Mouse (Mus musculus) 416B (cell line): ENCODE measurements around the gene Adcy9.

Experiments
- DNase-seq: peaks from one replicate; pipeline ENCODE4 v3.0.0; 2011; ENCODE audit warnings: low read depth

The Adcy9 gene

GRCm38 (mm10) chr16:4420298-4421054, at the start of gene Adcy9:
Gene Adcy9, minus strand, starts transcription at chr16:4420498.
- peak; percentile 65 for DNase-seq

- DNase-seq = peak; percentile 82
These were observed 49.5 kb upstream of the Adcy9 start for GRCm38 (mm10) chr16:4469599-4470352.

GRCm38 (mm10) chr16:4464529-4465089, 44.3 kb upstream of the Adcy9 start:
- DNase-seq = no peak

- no peak for DNase-seq
These were observed 37.6 kb upstream of the Adcy9 start for GRCm38 (mm10) chr16:4457927-4458326.

- no peak for DNase-seq
These were observed 36.1 kb upstream of the Adcy9 start for GRCm38 (mm10) chr16:4456391-4456790.

GRCm38 (mm10) chr16:4455693-4456092, 35.4 kb upstream of the Adcy9 start:
- DNase-seq = peak; percentile 70

GRCm38 (mm10) chr16:4454563-4454962, 34.3 kb upstream of the Adcy9 start:
- no peak for DNase-seq

- no peak for DNase-seq
These were observed 29.1 kb upstream of the Adcy9 start for GRCm38 (mm10) chr16:4449418-4449817.

- no peak for DNase-seq
These were observed 27.9 kb upstream of the Adcy9 start for GRCm38 (mm10) chr16:4448235-4448634.

- peak; percentile 30 for DNase-seq
These were observed 26.1 kb upstream of the Adcy9 start for GRCm38 (mm10) chr16:4446395-4446794.

- no peak for DNase-seq
These were observed 24.1 kb upstream of the Adcy9 start for GRCm38 (mm10) chr16:4444378-4444777.

- DNase-seq = no peak
These were observed 19.2 kb upstream of the Adcy9 start for GRCm38 (mm10) chr16:4439302-4440066.

- DNase-seq = peak; percentile 97
These were observed 16.4 kb upstream of the Adcy9 start for GRCm38 (mm10) chr16:4436738-4437137.

- DNase-seq = no peak
These were observed 15.1 kb upstream of the Adcy9 start for GRCm38 (mm10) chr16:4435371-4435770.

- peak; percentile 55 for DNase-seq
These were observed 11.5 kb upstream of the Adcy9 start for GRCm38 (mm10) chr16:4431841-4432240.

GRCm38 (mm10) chr16:4431013-4431412, 10.7 kb upstream of the Adcy9 start:
- no peak for DNase-seq

- DNase-seq = no peak
These were observed 9.9 kb upstream of the Adcy9 start for GRCm38 (mm10) chr16:4430232-4430631.

GRCm38 (mm10) chr16:4425658-4426234, 5.4 kb upstream of the Adcy9 start:
- DNase-seq = no peak

GRCm38 (mm10) chr16:4423613-4424012, 3.3 kb upstream of the Adcy9 start:
- DNase-seq = no peak

- no peak for DNase-seq
These were observed 2.7 kb upstream of the Adcy9 start for GRCm38 (mm10) chr16:4422991-4423390.

GRCm38 (mm10) chr16:4419546-4420297, 576 bp downstream of the Adcy9 start:
- no peak for DNase-seq
